Mouse (Mus musculus) ES-CJ7 (cell line): ENCODE measurements at regions not wholly inside any gene's neighbourhood (a gene's known extent, or its start where the extent isn't known, plus 50 kb on each side); places are given as distances from the start of the nearest gene placed in this dataset.

ENCODE experiments used
- DNase-seq: peaks from one replicate; pipeline ENCODE4 v3.0.0; 2011; ENCODE audit warnings: low read depth, low spot score

DNA sequence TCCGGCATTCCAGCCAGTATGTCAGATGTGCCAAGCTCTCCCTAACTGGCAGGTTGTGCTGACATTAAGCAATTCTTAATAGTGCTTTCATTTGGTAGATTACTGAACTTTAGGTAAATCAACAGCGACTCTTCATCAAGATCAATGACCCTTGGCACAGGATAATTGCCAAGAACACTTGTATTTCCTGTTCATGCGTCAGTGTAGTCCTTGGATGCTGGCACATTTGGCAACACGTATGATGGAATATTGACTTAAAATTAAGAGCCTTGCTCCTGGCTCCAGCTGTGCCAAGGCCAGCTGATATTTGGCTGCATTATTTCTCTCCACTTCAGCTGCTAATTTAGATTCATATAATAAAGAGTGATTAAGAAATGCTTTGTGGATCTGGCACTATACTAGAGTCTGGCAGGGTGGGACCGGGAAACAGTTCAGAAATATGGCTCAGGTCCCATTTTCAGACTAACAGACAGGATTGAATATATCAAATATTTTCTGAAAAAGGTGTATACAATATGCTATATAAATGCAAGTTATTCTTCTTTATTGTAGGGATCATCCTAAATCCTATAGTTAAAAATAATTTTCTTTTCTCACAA lies 365.5 kb downstream of the Mllt3 start:
- DNase-seq: no peak

GRCm38 (mm10) chr4:87665149-87665548 lies 368.0 kb downstream of the Mllt3 start:
- DNase-seq: no peak

DNA sequence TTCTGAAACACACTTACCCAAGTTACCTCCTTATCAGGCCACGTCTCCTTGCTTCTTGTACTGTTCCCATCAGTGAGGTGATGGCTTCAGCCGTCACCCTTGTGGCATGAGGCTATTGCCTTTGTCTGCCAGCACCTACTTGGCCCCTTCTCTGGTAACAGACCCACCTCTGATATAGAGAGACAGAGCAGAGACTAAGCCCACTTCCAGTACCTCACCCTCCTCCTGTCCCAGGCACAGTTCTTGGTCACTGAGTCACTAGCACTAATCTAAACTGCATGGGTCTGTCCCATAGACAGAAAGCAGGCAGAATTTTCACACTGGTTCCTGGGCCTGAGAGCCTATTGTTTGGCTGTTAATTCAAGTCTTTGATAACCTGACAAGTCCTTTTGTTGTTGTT lies 370.3 kb downstream of the Mllt3 start:
- DNase-seq: no peak

- no peak for DNase-seq
Observed at GRCm38 (mm10) chr4:87658316-87658715, 374.8 kb downstream of the Mllt3 start.

DNA sequence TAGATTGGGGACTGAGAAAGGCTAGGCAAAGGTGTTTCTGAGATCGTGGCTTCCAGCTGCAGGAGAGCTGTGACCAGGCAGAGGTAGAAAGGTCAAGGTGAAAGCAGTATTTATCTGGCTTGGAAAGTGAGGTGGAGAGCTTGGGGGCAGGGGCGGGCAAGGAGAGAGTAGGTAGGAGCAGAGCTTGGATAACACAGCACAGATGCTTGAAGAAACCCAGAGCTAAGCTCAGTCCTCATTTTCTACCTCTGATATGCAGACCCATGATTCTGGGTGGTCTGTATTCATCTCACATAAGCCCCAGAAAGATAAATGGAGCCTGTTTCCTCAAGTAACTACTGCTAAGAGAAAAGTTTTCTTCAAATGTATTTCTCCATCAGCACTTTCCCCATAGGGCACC lies 375.3 kb downstream of the Mllt3 start:
- DNase-seq: peak; percentile 16

- no peak for DNase-seq
Observed at GRCm38 (mm10) chr4:87653440-87654165, 379.6 kb downstream of the Mllt3 start.

GRCm38 (mm10) chr4:87652314-87652934 lies 380.7 kb downstream of the Mllt3 start:
- no peak for DNase-seq

GRCm38 (mm10) chr4:87651275-87651674 lies 381.9 kb downstream of the Mllt3 start:
- DNase-seq: no peak

GRCm38 (mm10) chr4:87650837-87651236 lies 382.3 kb downstream of the Mllt3 start:
- DNase-seq: no peak

- no peak for DNase-seq
Observed at GRCm38 (mm10) chr4:87650393-87650792, 382.8 kb downstream of the Mllt3 start.

DNA sequence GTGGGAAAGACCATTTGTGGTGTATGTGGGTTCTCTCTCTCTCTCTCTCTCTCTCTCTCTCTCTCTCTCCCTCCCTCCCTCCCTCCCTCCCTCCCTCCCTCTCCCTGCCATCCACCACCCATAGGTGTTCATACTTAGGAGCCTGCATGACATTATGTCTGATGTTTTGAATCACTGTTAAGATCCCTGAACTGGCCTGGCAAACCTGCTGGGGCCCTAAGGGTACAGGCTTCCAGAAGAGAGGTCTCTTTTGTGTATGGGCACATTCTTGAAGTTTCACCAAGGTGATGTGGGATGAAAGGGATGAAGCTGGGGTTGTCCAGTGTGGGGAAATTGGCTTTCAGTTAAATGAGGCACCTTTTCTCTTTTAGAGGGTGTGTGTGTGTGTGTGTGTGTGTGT lies 384.2 kb downstream of the Mllt3 start:
- DNase-seq: no peak

- peak; percentile 39 for DNase-seq
Observed at GRCm38 (mm10) chr4:87647932-87648911, 384.9 kb downstream of the Mllt3 start.

- no peak for DNase-seq
Observed at GRCm38 (mm10) chr4:87642002-87642401, 391.2 kb downstream of the Mllt3 start.

- no peak for DNase-seq
Observed at GRCm38 (mm10) chr4:87641551-87641950, 391.6 kb downstream of the Mllt3 start.

DNA sequence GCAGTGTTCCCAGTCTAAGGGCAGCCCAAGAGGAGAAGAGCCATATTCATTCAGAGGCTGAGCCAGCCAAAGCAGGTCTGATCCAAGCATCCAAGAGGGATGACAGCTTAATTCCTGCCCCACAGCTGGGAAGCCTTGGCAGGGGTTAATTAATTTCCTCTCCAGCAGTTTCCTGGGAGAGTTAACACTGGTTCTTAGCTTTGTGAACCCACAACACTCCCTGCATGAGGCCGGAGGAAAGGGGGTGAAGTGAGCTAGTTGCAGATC lies 394.9 kb downstream of the Mllt3 start:
- DNase-seq: no peak

DNA sequence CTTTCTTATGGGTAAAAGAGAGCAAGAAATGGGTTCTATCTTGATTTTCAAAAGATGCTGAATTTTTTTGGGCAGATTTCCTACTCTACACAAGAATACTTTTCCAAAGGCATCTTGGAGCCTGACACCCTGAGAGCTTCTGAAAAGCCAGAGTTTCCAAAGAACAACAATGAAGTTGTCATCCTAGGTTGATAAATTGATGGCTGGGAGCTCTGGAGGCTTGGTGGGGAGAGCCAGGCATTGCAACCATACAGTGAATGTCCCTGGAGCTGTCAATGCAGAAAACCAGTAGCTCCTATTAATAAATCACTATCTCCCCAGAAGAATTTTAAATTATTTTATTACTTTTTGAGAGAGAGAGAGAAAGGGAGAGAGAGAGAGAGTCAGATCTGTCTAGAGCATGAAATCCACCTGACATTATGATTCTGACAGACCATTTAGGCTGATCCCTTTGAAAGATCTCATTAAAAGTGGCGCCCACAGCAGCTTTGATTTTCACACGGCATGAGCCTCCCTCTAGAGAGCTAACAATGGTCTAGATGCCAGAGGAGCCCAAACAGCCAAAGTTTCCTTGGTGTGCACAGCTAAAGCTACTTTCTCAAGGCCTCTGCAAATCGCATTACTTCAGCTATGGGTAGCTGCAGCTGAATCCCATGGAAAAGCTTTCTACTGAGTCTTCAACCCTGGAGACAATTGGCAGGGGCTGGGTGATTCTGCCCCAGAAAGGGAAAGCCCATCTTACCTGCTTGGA lies 395.4 kb downstream of the Mllt3 start:
- no peak for DNase-seq

GRCm38 (mm10) chr4:87611116-87611515 lies 380.8 kb upstream of the Slc24a2 start:
- DNase-seq: no peak

- no peak for DNase-seq
Observed at GRCm38 (mm10) chr4:87593644-87594043, 363.4 kb upstream of the Slc24a2 start.

- no peak for DNase-seq
Observed at GRCm38 (mm10) chr4:87590797-87591196, 360.5 kb upstream of the Slc24a2 start.

DNA sequence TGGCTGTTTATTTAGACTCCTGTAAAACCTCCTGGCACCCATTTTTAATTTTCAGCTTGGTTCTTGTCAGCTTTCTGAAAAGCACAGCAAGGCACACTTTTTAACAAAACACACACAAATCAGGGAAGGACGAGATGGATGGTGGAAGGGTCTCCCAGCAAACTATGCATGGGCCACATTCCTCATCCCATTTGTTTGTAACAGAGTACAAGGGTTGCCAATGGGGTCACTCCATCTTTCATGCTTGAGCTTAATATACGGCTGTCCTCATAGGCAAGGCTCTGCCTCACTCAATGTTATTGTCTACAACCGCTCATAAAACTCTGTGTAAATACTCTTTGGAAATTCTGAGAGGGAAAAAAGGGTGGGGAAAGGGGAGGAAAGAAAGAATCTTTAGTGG lies 347.9 kb upstream of the Slc24a2 start:
- no peak for DNase-seq

DNA sequence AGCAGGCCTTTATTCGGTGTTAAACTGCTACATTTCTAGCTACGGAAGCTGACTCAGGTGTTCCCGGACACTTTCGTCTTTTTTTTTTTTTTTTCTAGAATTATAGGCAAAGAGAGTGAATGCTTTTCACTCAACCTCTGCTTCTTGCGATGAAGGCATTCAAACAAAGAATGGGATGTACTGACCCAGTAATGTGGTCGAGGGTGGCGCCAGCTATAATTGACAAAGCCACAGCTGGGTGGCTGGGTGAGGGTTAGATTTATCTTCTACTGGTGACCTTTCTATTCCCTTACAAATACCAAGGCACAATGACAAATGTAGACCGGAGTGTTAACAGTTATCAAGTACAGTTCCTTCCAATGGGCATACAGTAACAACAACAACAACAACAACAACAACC lies 340.7 kb upstream of the Slc24a2 start:
- DNase-seq: no peak
